ENCODE assay signal across 1 mouse cellular context in the genomic region with DNA sequence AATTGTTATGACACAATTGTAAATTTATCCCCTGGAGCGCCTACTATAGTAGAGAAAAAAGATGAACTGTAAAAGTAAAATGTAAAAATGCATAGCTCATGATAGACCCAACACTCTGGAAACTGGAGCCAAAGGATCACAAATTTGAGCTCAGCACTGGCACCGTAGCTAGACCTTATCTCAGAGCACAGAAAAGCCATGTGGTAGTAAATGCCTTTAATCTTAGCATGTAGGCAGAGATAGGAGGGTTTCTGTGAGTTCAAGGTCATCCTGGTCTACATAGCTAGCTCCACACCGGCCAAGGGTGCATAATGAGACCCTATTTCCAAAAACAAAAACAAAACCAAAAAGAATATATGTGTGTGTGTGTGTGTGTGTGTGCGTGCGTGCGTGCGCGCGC.
TF ChIP-seq lines count a peak whose summit lies in the region.

No protein-coding gene starts in this region.

TF ChIP-seq in MEL, 35 proteins besides CTCF, POLR2A, EP300 and RAD21 (continued from another document):
- TF ChIP-seq ZMIZ1 (IDR thresholded peaks at IDR 0.05; ENCODE audit: low read depth, low read length) (no peak), NELFE (IDR thresholded peaks at IDR 0.05; ENCODE audit: low read depth, low read length) (no peak), TCF12 (IDR thresholded peaks at IDR 0.05; ENCODE audit: low read depth, low read length) (peak; percentile 88), TAL1 (IDR thresholded peaks at IDR 0.05; ENCODE audit: low read length) (peak; percentile 57), NRF1 (IDR thresholded peaks at IDR 0.05; ENCODE audit: insufficient read depth, low read depth, low read length, poor library complexity, severe bottlenecking) (no peak), MXI1 (IDR thresholded peaks at IDR 0.05; ENCODE audit: low read depth, low read length) (no peak), SIN3A (IDR thresholded peaks at IDR 0.05; ENCODE audit: low read length) (no peak; the same call in 1 of the 2 replicates), KAT2A (conservative IDR thresholded peaks at IDR 0.05; ENCODE audit: low read depth, low read length) (no peak), UBTF (IDR thresholded peaks at IDR 0.05; ENCODE audit: borderline replicate concordance, insufficient read depth, low read depth, low read length) (no peak)
